Mouse (Mus musculus) gastrocnemius, adult 18-20 months (tissue): ENCODE data around the gene Tfip11. TPM values are rescaled to one million over a fixed set of nuclear protein-coding genes. Genes with fewer than 3 reads are reported as not detected.

Experiments used
- DNase-seq: peaks from one replicate; pipeline ENCODE4 v3.0.0; 2021; ENCODE audit warnings: low spot score
- long read RNA-seq, 2 experiments: library from polyadenylated mRNA; stranded (forward); transcript quantifications; one replicate each; pipeline ENCODE4 v2.0.0; 2021
- total RNA-seq, 2 experiments: library from RNA; stranded (reverse); gene quantifications; 2 replicates each; pipeline ENCODE4 v1.2.3; 2021

Tfip11 gene
- 10 to 100 TPM; 13.0 to 13.2 TPM for total RNA-seq
- long read RNA-seq, experiment 1, transcript Tfip11-201 (14 exons, 3,560 nt): major isoform, 15 of 23 reads
- long read RNA-seq, experiment 1, partial matches to known transcripts: 6 of 23 reads
- long read RNA-seq, experiment 1, other reads (novel, unspliced or antisense): 2 of 23 reads
- long read RNA-seq, experiment 2, transcript Tfip11-201 (14 exons, 3,560 nt): major isoform, 10 of 18 reads
- long read RNA-seq, experiment 2, partial matches to known transcripts: 5 of 18 reads
- long read RNA-seq, experiment 2, other reads (novel, unspliced or antisense): 3 of 18 reads

- DNase-seq: peak; percentile 95
These were observed at the start of gene Tfip11 for GRCm38 (mm10) chr5:112325546-112326445. Gene Tfip11, plus strand, starts transcription at chr5:112326358.

- DNase-seq: no peak
These were observed 49.2 kb upstream of the Tfip11 start for GRCm38 (mm10) chr5:112276907-112277348.

GRCm38 (mm10) chr5:112277906-112278470 lies 48.2 kb upstream of the Tfip11 start:
- DNase-seq: no peak

- DNase-seq: peak; percentile 80
These were observed 46.8 kb upstream of the Tfip11 start for GRCm38 (mm10) chr5:112279181-112280021.

- DNase-seq: peak; percentile 32
These were observed 46.0 kb upstream of the Tfip11 start for GRCm38 (mm10) chr5:112280151-112280550.

- no peak for DNase-seq
These were observed 45.1 kb upstream of the Tfip11 start for GRCm38 (mm10) chr5:112280863-112281660.

GRCm38 (mm10) chr5:112281676-112282075 lies 44.5 kb upstream of the Tfip11 start:
- no peak for DNase-seq

- no peak for DNase-seq
These were observed 43.9 kb upstream of the Tfip11 start for GRCm38 (mm10) chr5:112282123-112282779.

- no peak for DNase-seq
These were observed 43.2 kb upstream of the Tfip11 start for GRCm38 (mm10) chr5:112282780-112283482.

GRCm38 (mm10) chr5:112283543-112284202 lies 42.5 kb upstream of the Tfip11 start:
- DNase-seq: no peak

GRCm38 (mm10) chr5:112284203-112284582 lies 42.0 kb upstream of the Tfip11 start:
- no peak for DNase-seq

- DNase-seq: no peak
These were observed 40.5 kb upstream of the Tfip11 start for GRCm38 (mm10) chr5:112285548-112286085.

GRCm38 (mm10) chr5:112286608-112286983 lies 39.6 kb upstream of the Tfip11 start:
- no peak for DNase-seq

GRCm38 (mm10) chr5:112286984-112287641 lies 39.0 kb upstream of the Tfip11 start:
- no peak for DNase-seq

- no peak for DNase-seq
These were observed 38.5 kb upstream of the Tfip11 start for GRCm38 (mm10) chr5:112287652-112288051.

GRCm38 (mm10) chr5:112288193-112289141 lies 37.7 kb upstream of the Tfip11 start:
- DNase-seq: no peak

- DNase-seq: no peak
These were observed 36.9 kb upstream of the Tfip11 start for GRCm38 (mm10) chr5:112289236-112289635.
